Mouse (Mus musculus) gonadal fat pad, adult 2 months (tissue): Measurements from ENCODE around the gene Tapbp. TPM values are rescaled to one million over a fixed set of nuclear protein-coding genes. Genes with fewer than 3 reads are reported as not detected.

Experiments used
- DNase-seq: peaks from one replicate; pipeline ENCODE4 v3.0.0-alpha.2; 2012; ENCODE audit warnings: low read depth
- polyA plus RNA-seq: library from polyadenylated mRNA; depleted of rRNA; stranded (reverse); fragments of >200 nt; gene quantifications from 2 replicates; pipeline ENCODE4 v1.2.3, GENCODE M21; 2012

Gene Tapbp
- polyA plus RNA-seq, 1 experiment: 148 TPM

- no peak for DNase-seq
Observed at GRCm38 (mm10) chr17:33920282-33921097, 4.8 kb downstream of the Tapbp start.

- no peak for DNase-seq
Observed at GRCm38 (mm10) chr17:33921361-33921760, 5.7 kb downstream of the Tapbp start.

- DNase-seq: no peak
Observed at GRCm38 (mm10) chr17:33924577-33925283, 9.0 kb downstream of the Tapbp start.

- no peak for DNase-seq
Observed at GRCm38 (mm10) chr17:33925406-33926116, 9.9 kb downstream of the Tapbp start.

- no peak for DNase-seq
Observed at GRCm38 (mm10) chr17:33926207-33926932, 10.7 kb downstream of the Tapbp start.

GRCm38 (mm10) chr17:33928251-33928947 lies 12.7 kb downstream of the Tapbp start:
- DNase-seq: no peak

GRCm38 (mm10) chr17:33929371-33930279 lies 13.9 kb downstream of the Tapbp start, which contains the start of gene Rgl2:
Gene Rgl2 (plus strand): TSS chr17:33929543.
- no peak for DNase-seq

GRCm38 (mm10) chr17:33930280-33931158 lies 14.8 kb downstream of the Tapbp start:
- DNase-seq: no peak

- DNase-seq: no peak
Observed at GRCm38 (mm10) chr17:33931159-33931866, 15.6 kb downstream of the Tapbp start.

- DNase-seq: no peak
Observed at GRCm38 (mm10) chr17:33931947-33932346, 16.2 kb downstream of the Tapbp start.

GRCm38 (mm10) chr17:33932448-33932847 lies 16.7 kb downstream of the Tapbp start:
- DNase-seq: no peak

GRCm38 (mm10) chr17:33932970-33933369 lies 17.3 kb downstream of the Tapbp start:
- no peak for DNase-seq

GRCm38 (mm10) chr17:33935422-33936055 lies 19.8 kb downstream of the Tapbp start:
- no peak for DNase-seq

GRCm38 (mm10) chr17:33936993-33937392 lies 21.3 kb downstream of the Tapbp start:
- DNase-seq: no peak

GRCm38 (mm10) chr17:33938783-33939182 lies 23.1 kb downstream of the Tapbp start:
- no peak for DNase-seq

GRCm38 (mm10) chr17:33940206-33940805 lies 24.6 kb downstream of the Tapbp start, which contains the start of the genes Pfdn6 and Wdr46:
Gene Pfdn6 (minus strand): TSS chr17:33940343.
Gene Wdr46 (plus strand): TSS chr17:33940660.
- DNase-seq: no peak

- no peak for DNase-seq
Observed at GRCm38 (mm10) chr17:33940981-33941380, 25.3 kb downstream of the Tapbp start.
